Mouse (Mus musculus) liver, postnatal 0 days (tissue): ENCODE results near the gene Pik3r6.

ENCODE experiments used
- CTCF ChIP-seq: sonication (generic); IDR thresholded peaks from 2 replicates; pipeline ENCODE4 v1.5.1; 2016; ENCODE audit warnings: antibody characterized with exemption, low read depth
- EP300 ChIP-seq: IDR thresholded peaks from 2 replicates; pipeline ENCODE4 v1.6.1; 2016; ENCODE audit warnings: antibody characterized with exemption, low read depth, mild to moderate bottlenecking

DNA sequence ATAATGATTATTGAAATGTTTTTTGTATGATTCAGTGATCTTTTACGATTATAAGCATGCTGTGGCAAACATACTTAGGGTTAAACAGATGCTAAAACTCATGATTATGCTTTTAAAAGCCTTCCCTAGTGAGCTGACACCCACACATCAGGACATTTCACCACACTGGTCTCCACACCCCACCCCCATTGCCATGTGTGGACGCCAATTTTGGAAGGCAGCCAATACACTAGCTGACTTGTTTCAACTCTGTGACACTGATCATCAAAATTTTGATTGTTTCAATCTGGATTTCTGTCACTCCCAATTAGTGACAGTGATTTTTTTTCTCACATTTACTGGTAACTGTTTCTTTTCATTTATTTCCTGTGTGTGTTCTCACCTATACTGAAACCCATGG is 44.7 kb downstream of the Pik3r6 start:
- TF ChIP-seq CTCF (no peak), EP300 (no peak)
